Mouse (Mus musculus) hindbrain, postnatal 0 days (tissue): ENCODE results near the gene Otub2. TPM values are rescaled to one million over a fixed set of nuclear protein-coding genes. Genes with fewer than 3 reads are reported as not detected.
A peak's percentile ranks its signal among the peaks of the same experiment; 100 is the strongest.

Source experiments
- ATAC-seq: fragments of 200-750 bp; cut with Nextera tagmentation; 2 replicates; pipeline ENCODE4 v1.8.0; 2017; ENCODE audit warnings: mild to moderate bottlenecking, moderate TSS enrichment, moderate library complexity
- DNase-seq: peaks from one replicate; pipeline ENCODE4 v3.0.0-alpha.2; 2015; ENCODE audit warnings: low spot score
- H3K27ac ChIP-seq: fragments of 300-500 bp; sonication (generic); 2 replicates; pipeline ENCODE4 v1.5.1; 2014; ENCODE audit warnings: mild to moderate bottlenecking
- H3K27me3 ChIP-seq: fragments of 300-500 bp; sonication (generic); 2 replicates; pipeline ENCODE4 v1.6.1; 2014; ENCODE audit warnings: low read length, mixed read lengths; ENCODE audit not compliant: insufficient read depth
- H3K36me3 ChIP-seq: fragments of 300-500 bp; sonication (generic); 2 replicates; pipeline ENCODE4 v1.6.1; 2014; ENCODE audit warnings: low read length, mixed read lengths; ENCODE audit not compliant: insufficient read depth
- H3K4me1 ChIP-seq: fragments of 300-500 bp; sonication (generic); 2 replicates; pipeline ENCODE4 v1.6.1; 2014; ENCODE audit warnings: antibody characterized with exemption, low read length, mixed read lengths; ENCODE audit not compliant: insufficient read depth
- H3K4me2 ChIP-seq: fragments of 300-500 bp; sonication (generic); 2 replicates; pipeline ENCODE4 v1.6.1; 2014; ENCODE audit warnings: low read depth, mild to moderate bottlenecking, low read length, moderate library complexity, mixed read lengths
- H3K4me3 ChIP-seq: fragments of 300-500 bp; sonication (generic); 2 replicates; pipeline ENCODE4 v1.5.1; 2014; ENCODE audit warnings: low read length
- H3K9ac ChIP-seq: fragments of 300-500 bp; sonication (generic); replicated peaks from 2 replicates; pipeline ENCODE4 v1.6.1; 2014; ENCODE audit warnings: mild to moderate bottlenecking, low read length, moderate library complexity, mixed read lengths
- H3K9me3 ChIP-seq: fragments of 300-500 bp; sonication (generic); 2 replicates; pipeline ENCODE4 v1.6.1; 2016; ENCODE audit warnings: low read length, mixed read lengths
- CTCF ChIP-seq: IDR thresholded peaks from 2 replicates; pipeline ENCODE4 v1.5.1; 2016; ENCODE audit warnings: antibody characterized with exemption, control low read depth, low read depth
- WGBS: fragments of 180-500 bp; shearing (Covaris S2); extraction: QIAGEN DNeasy Blood & Tissue Kit; methylation state at CpG from one replicate; pipeline ENCODE4 v1.1.7; 2014; 5-methylcytosine and 5-hydroxymethylcytosine counted together
- polyA plus RNA-seq: library from polyadenylated mRNA; unstranded; fragments of >200 nt; fragmentation: Nextera tagmentation; extraction: Ambion mirVana; gene quantifications from 2 replicates; pipeline ENCODE4 v1.2.1, GENCODE M21; 2015
- total RNA-seq: library from RNA; depleted of rRNA; stranded (reverse); fragments of >200 nt; gene quantifications from 2 replicates; pipeline ENCODE4 v1.2.3, GENCODE M21; 2014

Otub2 gene
- total and polyA plus RNA-seq, 2 experiments from 2014 or later: 18.5 to 21.0 TPM

DNA sequence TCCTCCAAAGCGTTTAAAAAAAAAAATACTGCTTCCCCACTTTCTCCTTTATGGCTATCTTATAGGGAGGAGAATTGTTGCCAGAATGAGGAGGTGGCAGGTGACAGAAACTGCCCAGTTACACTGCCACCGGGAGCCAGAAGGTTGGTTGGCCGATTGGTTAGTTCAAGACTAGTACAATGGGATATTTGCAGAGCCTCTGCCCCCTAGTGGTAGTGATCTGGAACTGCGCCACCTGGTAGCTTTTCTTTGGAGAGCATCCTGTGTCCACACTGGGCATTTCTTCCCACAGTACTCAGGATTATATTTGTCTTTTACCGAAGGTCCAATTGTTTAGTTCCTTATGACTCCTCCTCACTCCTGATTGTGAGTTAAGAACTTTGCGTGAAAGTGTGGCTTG is 16.8 kb upstream of the Otub2 start:
- no peaks in the 10 kb centered on the region for H3K4me1 ChIP-seq
- ATAC-seq: no peak
- H3K4me2 ChIP-seq: no peak overlapping the region
- peak; percentile 56 for DNase-seq
- H3K4me3 ChIP-seq: no peak overlapping the region
- H3K27ac ChIP-seq: no peak overlapping the region
- no peaks in the 10 kb centered on the region for H3K36me3 ChIP-seq
- peak; percentile 86 for TF ChIP-seq CTCF
- H3K9me3 ChIP-seq: no peaks in the 10 kb centered on the region
- no peaks in the 10 kb centered on the region for H3K27me3 ChIP-seq
- H3K9ac ChIP-seq: no peak overlapping the region
- 34% methylated on average over 6 of the region's 6 CpGs for WGBS

DNA sequence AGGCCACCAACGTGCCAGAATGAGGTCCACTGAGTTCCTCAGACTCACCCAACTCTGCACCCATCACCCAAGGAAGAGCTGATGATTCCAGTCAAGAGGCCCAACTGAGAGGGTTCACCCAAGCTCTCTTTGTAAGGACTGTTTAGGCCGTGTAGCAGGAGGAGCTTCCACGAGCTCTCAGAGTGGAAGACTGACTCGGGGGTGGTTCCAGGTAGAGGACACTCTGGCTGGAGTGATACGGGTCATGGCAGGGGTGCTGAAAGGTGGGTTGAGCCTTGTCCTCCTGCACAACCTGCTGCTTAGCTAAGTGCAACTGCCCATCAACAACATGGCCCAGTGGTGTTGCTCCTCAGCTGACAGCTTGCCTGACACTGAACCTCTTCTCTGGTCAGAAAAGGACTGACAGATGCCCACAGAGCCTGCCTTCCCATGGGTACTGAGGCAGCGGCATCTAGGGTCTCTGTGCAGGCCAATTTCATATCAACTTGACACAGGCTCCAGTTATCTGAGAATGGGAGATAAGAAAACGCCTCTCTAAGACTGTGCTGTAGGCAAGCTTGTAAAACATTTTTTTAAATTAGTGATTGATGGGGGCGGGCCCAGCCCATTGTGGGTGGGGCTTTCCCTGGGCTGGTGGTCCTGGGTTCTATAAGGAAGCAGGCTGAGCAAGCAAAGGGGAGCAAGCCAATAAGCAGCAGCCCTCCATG is 14.8 kb upstream of the Otub2 start:
- WGBS: 76% methylated on average over 8 of the region's 8 CpGs
- H3K9me3 ChIP-seq: no peaks in the 10 kb centered on the region
- H3K27me3 ChIP-seq: no peaks in the 10 kb centered on the region
- no peaks in the 10 kb centered on the region for H3K36me3 ChIP-seq
- H3K9ac ChIP-seq: no peak overlapping the region
- H3K4me3 ChIP-seq: no peak overlapping the region
- no peak overlapping the region for H3K4me2 ChIP-seq
- no peak overlapping the region for H3K27ac ChIP-seq
- no peaks in the 10 kb centered on the region for H3K4me1 ChIP-seq
- no peak for TF ChIP-seq CTCF
- DNase-seq: no peak
- ATAC-seq: no peak

DNA sequence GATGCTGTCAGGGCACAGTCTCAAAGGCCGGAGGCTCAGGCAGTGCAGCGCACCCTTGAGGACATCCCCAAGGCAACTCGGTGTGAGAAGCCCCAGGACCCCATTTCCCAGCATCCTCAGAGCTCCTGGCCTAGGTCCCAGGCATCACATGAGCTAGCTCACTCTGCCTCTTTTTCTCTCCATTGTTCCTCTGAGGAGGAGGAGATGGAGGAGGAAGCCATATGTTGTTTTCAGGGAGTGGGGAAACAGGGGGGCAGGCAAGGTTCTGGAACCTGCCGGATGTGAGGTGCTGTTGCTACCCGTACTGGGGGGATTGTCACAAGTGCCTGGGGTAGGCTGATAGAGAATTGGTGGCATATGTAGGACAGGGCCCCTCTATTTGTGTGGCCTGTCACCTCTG is 12.4 kb upstream of the Otub2 start:
- peak; percentile 36; the same call in 1 of the 2 replicates for TF ChIP-seq CTCF
- Histone ChIP-seq H3K9me3 (no peaks in the 10 kb centered on the region), H3K27me3 (no peaks in the 10 kb centered on the region), H3K27ac (no peak overlapping the region), H3K4me2 (no peak overlapping the region), H3K9ac (no peak overlapping the region), H3K36me3 (no peaks in the 10 kb centered on the region), H3K4me3 (no peak overlapping the region), H3K4me1 (no peaks in the 10 kb centered on the region)
- DNase-seq: peak; percentile 63
- ATAC-seq: peak; percentile 62
- WGBS: 56% methylated on average over 5 of the region's 5 CpGs

DNA sequence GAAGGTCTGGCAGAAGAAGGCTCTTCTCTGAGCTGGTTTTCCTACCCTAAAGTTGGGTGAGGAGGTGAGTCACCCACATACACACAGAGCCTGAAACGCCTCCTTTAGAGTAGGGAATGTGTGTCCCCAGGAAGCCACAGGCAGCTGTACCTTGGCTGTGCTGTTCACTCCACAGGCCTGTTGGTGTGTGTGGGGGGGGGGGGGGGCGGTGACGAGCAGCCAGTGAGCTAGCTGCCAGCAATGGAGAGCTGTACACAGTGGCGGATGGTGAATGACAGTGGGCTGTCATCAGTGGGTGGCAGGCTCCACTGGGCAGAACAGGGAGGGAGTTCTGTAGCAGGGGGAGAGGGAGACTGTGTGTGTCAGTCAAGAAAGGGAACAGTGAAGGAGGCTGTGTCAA is 11.7 kb upstream of the Otub2 start:
- H3K4me1 ChIP-seq: no peaks in the 10 kb centered on the region
- WGBS: 51% methylated on average over 4 of the region's 4 CpGs
- no peak for DNase-seq
- no peak for TF ChIP-seq CTCF
- no peak overlapping the region for H3K9ac ChIP-seq
- H3K9me3 ChIP-seq: no peaks in the 10 kb centered on the region
- H3K4me3 ChIP-seq: no peak overlapping the region
- H3K36me3 ChIP-seq: no peaks in the 10 kb centered on the region
- no peak overlapping the region for H3K4me2 ChIP-seq
- H3K27me3 ChIP-seq: no peaks in the 10 kb centered on the region
- H3K27ac ChIP-seq: no peak overlapping the region
- ATAC-seq: peak; percentile 48; the same call in 1 of the 2 replicates

DNA sequence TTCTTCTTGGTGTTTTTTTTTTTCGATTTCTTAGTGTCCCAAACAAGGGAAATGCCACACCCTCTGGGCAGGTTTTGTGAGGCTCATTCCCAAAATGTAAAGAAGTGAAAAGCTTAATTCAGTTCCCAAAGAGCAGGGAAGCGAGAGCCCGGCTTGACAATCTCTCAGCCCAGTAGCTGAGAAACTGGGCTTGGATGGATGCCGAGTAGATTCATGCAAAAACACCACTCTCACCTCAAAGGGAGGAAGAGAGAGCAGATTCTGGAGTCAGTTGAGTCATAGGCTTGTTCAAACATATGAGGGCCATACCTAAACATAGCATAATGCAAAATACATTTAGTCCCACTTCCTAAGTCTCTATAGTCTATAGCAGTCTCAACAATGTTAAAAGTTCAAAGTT is 8.3 kb upstream of the Otub2 start:
- DNase-seq (no peak), ATAC-seq (no peak)
- no peak overlapping the region for H3K27ac ChIP-seq
- H3K9me3 ChIP-seq: no peaks in the 10 kb centered on the region
- TF ChIP-seq CTCF: no peak
- H3K9ac ChIP-seq: no peak overlapping the region
- no peak overlapping the region for H3K4me2 ChIP-seq
- H3K4me3 ChIP-seq: no peak overlapping the region
- no peaks in the 10 kb centered on the region for H3K27me3 ChIP-seq
- WGBS: 75% methylated on average over 4 of the region's 4 CpGs
- no peaks in the 10 kb centered on the region for H3K4me1 ChIP-seq
- H3K36me3 ChIP-seq: no peaks in the 10 kb centered on the region

DNA sequence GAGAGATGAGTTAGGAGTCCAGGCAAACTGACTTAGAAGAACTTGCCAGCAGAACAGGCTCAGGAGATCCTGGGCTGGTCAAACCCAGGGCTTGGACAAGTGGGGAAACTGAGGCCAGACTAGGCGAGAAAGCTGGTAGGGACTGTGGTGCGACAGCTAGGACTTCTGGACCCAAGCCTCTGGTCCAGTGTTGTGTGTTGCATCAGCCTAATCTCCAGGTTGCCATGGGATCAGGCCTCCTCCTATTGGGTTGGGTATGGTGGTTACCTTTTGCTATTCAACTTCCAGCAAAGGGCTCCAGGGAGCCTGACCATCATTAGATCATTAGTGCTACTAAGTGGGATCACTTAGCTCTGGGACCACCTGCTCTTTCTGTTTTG is 856 bp downstream of the Otub2 start:
- H3K4me3 ChIP-seq: peak overlapping the region; percentile 69
- H3K9ac ChIP-seq: peak overlapping the region; percentile 76
- H3K27ac ChIP-seq: no peak overlapping the region
- ATAC-seq: no peak
- peak overlapping the region; percentile 88 for H3K4me2 ChIP-seq
- peaks cover 7% of the 10 kb centered on the region; the same call in 1 of the 2 replicates for H3K4me1 ChIP-seq
- no peak for TF ChIP-seq CTCF
- H3K36me3 ChIP-seq: no peaks in the 10 kb centered on the region
- 61% methylated on average over 2 of the region's 2 CpGs for WGBS
- H3K27me3 ChIP-seq: no peaks in the 10 kb centered on the region
- no peak for DNase-seq
- no peaks in the 10 kb centered on the region for H3K9me3 ChIP-seq

DNA sequence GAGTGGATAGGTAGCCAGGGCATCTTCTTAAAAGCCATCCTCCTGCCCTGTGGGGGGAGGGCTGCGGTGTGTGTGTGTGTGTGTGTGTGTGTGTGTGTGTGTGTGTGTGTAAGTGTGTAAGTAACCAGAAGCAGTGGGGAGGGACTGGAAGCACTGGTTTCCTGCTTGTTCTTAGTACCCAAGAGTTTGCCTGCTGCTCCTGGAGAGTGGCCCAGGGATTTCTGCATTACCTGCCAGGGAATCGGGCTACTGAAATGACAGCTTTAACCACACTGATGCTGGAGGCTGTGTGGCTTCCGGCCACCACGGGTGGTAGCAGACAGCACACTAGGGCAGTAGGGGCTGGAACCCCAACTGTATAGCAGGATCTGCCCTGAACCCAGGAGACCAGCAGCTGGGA is 1.5 kb downstream of the Otub2 start:
- Histone ChIP-seq H3K4me2 (0 out of 2 replicates have a peak overlapping the region, but pooled peaks have one; percentile 88), H3K9me3 (no peaks in the 10 kb centered on the region), H3K36me3 (no peaks in the 10 kb centered on the region), H3K27ac (no peak overlapping the region), H3K27me3 (no peaks in the 10 kb centered on the region), H3K4me3 (no peak overlapping the region), H3K9ac (no peak overlapping the region), H3K4me1 (peaks cover 7% of the 10 kb centered on the region; the same call in 1 of the 2 replicates)
- no peak for ATAC-seq
- 68% methylated on average over 4 of the region's 4 CpGs for WGBS
- no peak for DNase-seq
- no peak for TF ChIP-seq CTCF
